Comparison of ENCODE assay signal across 13 mouse cellular contexts in the genomic region with DNA sequence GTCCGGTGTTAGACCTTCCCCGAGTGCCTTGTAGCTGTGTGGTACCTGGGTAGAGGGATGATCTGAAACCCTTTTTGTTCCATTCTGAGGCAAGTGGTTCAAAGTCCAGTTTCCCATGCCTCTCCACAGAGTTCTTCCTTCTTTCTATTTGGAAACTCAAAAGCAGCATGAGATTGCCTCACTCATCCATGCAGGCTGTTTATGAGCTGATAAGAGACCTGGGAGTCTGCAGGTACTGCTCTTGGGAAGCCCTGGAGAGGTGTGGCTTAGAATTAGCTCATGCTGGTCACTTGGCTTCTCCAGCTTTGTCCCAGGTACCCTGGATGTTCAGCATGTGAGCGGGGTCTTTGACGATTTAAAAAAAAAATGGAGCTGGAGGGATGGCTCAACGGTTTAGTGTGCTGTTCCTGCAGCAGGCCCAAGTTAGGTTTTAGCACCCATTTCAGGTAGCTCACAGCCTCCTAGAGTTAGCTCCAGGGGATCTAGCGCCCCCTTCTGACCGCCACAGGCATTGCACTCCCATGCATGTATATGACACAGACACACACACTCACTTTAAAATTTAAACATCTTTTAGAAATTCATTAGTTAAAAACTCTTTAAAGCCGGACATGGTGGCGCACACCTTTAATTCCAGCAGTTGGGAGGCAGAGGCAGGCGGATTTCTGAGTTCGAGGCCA.
DNase-seq lines count a peak whose midpoint lies in the region; ATAC-seq lines count a peak whose summit lies in the region.
"Had no signal": no experiment of that assay in that cellular context is flagged by ENCODE, and none has a peak within 500 bp of the region (broad histone marks: within the 10 kb centered on the region; RNA-seq: fewer than 3 reads in every experiment).

No protein-coding gene starts in this region.

- intact Hi-C loops in heart, postnatal 25 days (cut with DNase I) = no loop called here

- H3K27ac ChIP-seq in kidney, embryonic 15.5 days = 0 out of 2 replicates have a peak overlapping the region, but pooled peaks have one; percentile 3
- no peak overlapping the region for H3K27ac ChIP-seq in intestine, embryonic 16.5 days (ENCODE audit: low read length)
- H3K27ac ChIP-seq: limb, embryonic 15.5 days; midbrain, embryonic 10.5 days; neural tube, embryonic 12.5 days had no signal

- H3K4me3 ChIP-seq in kidney, embryonic 15.5 days (replicated peaks) = no peak overlapping the region
- no peak overlapping the region for H3K4me3 ChIP-seq in intestine, embryonic 16.5 days (ENCODE audit: low read length)
- H3K4me3 ChIP-seq: limb, embryonic 15.5 days; midbrain, embryonic 10.5 days; neural tube, embryonic 12.5 days had no signal

- H3K4me2 ChIP-seq in kidney, embryonic 15.5 days = no peak overlapping the region
- no peak overlapping the region for H3K4me2 ChIP-seq in intestine, embryonic 16.5 days (ENCODE audit: low read depth, low read length)
- H3K4me2 ChIP-seq: limb, embryonic 15.5 days; neural tube, embryonic 12.5 days had no signal

- peaks cover 47% of the 10 kb centered on the region for H3K4me1 ChIP-seq in kidney, embryonic 15.5 days
- H3K4me1 ChIP-seq in intestine, embryonic 16.5 days (ENCODE audit: control insufficient read depth, insufficient read depth, low read length) = peaks cover 12% of the 10 kb centered on the region

- H3K36me3 ChIP-seq in kidney, embryonic 15.5 days = no peaks in the 10 kb centered on the region
- H3K36me3 ChIP-seq in intestine, embryonic 16.5 days (ENCODE audit: control insufficient read depth, insufficient read depth, low read length) = no peaks in the 10 kb centered on the region
- H3K36me3 ChIP-seq: limb, embryonic 15.5 days; midbrain, embryonic 10.5 days; neural tube, embryonic 12.5 days had no signal

- no peaks in the 10 kb centered on the region for H3K27me3 ChIP-seq in kidney, embryonic 15.5 days
- H3K27me3 ChIP-seq in intestine, embryonic 16.5 days (replicated peaks; ENCODE audit: control insufficient read depth, insufficient read depth, low read length) = no peaks in the 10 kb centered on the region
- H3K27me3 ChIP-seq: limb, embryonic 15.5 days; neural tube, embryonic 12.5 days had no signal

- no peak for DNase-seq in kidney, postnatal 4 days
- peak; percentile 14 for DNase-seq in thymus, postnatal 14 days
- DNase-seq in thymus, postnatal 0 days (ENCODE audit: low spot score) = no peak
- DNase-seq in layer of hippocampus, postnatal 10 days (ENCODE audit: low spot score in 2 of 2) = no peak
- no peak for DNase-seq in embryo, embryonic 10 days (ENCODE audit: low spot score)
- no peak for DNase-seq in heart, postnatal 25 days (ENCODE audit: low spot score)
- DNase-seq: layer of hippocampus, adult 9-11 months; right cerebral cortex, postnatal 4 days had no signal

- no peaks in the 10 kb centered on the region for H3K9me3 ChIP-seq in kidney, embryonic 15.5 days (replicated peaks)
- no peaks in the 10 kb centered on the region for H3K9me3 ChIP-seq in intestine, embryonic 16.5 days (ENCODE audit: control insufficient read depth, low read length)
- H3K9me3 ChIP-seq: limb, embryonic 15.5 days; midbrain, embryonic 10.5 days; neural tube, embryonic 12.5 days had no signal

- H3K9ac ChIP-seq in kidney, embryonic 15.5 days = no peak overlapping the region
- no peak overlapping the region for H3K9ac ChIP-seq in intestine, embryonic 16.5 days (ENCODE audit: low read depth, low read length)
- H3K9ac ChIP-seq: limb, embryonic 15.5 days; neural tube, embryonic 12.5 days had no signal

- WGBS in kidney, embryonic 15.5 days = 82% methylated on average over 11 of the region's 11 CpGs
- WGBS in intestine, embryonic 16.5 days = 74% methylated on average over 11 of the region's 11 CpGs

- no peak for ATAC-seq in kidney, embryonic 15.5 days (replicated peaks; ENCODE audit: low FRiP score)
- ATAC-seq in intestine, embryonic 16.5 days = peak; percentile 84
